Mouse (Mus musculus): ENCODE data around the gene Kit. TPM values are rescaled to one million over a fixed set of nuclear protein-coding genes. Genes with fewer than 3 reads are reported as not detected.

The Kit gene
- polyA plus RNA-seq, 1 experiment from 2014 or later, result 17.8 TPM

DNA sequence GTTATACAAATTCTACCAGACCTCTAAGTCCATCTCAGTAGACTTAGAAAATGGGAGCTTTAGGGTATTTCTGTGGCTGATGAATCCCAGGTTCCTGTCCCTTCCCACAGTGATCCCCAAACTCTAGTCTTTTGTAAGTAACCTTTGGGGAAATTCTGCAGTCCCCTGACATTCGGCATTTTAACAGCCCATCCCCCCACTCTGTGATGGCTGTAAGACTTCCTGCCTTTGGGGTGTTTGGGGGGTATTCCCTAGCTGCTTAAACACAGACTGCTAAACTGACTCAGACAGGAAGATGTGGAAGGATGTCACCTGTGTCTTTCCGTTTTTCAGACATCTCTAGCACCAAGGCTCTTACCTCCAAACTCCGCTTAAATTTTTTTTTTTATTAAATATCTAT lies 92.4 kb downstream of the Kit start:
- Histone ChIP-seq H3K36me3 (ENCODE audit: control insufficient read depth, insufficient read depth, low read length) (no peaks in the 10 kb centered on the region), H3K4me1 (ENCODE audit: control insufficient read depth, insufficient read depth, low read length) (no peaks in the 10 kb centered on the region), H3K4me2 (replicated peaks; ENCODE audit: low read depth, low read length) (no peak overlapping the region), H3K27ac (ENCODE audit: low read depth, low read length) (no peak overlapping the region), H3K27me3 (ENCODE audit: control insufficient read depth, insufficient read depth, low read length) (no peaks in the 10 kb centered on the region), H3K9ac (ENCODE audit: low read depth, low read length) (no peak overlapping the region), H3K9me3 (ENCODE audit: control insufficient read depth, low read length) (no peaks in the 10 kb centered on the region), H3K4me3 (ENCODE audit: low read length) (no peak overlapping the region)
- WGBS, result 80% methylated on average over 3 of the region's 3 CpGs
- no peak for ATAC-seq (ENCODE audit: low FRiP score, low TSS enrichment)

DNA sequence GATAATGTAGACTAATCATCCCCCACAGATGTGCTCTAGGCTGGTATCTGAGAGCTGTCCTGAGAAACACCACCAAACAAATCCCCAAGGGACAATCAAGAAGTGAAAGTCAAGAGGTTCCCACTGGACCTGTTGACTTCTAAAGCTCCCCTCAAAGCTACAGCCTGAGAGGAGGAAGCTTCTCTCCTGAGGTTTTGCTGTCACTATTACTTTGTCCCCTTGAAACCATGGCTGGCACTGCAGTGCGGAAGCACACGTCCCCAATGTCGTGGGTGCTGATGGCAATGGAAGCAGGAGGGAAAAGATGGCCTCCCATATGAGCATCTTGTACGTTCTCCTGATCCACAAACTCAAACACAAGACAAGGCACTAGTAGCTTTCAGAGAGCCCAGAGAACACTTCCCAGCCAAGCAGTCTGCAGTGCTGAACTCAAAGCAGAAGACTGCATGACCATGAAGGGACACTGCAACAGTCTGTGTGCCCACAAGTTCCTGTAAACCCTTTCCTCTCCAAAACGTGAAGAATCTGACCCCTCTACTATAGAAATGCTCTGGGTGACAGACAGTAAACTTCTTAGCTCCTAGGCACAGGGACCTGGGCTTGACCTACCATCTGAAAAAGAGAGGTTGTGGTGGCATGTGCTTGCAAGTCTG lies 96.5 kb downstream of the Kit start:
- ATAC-seq (ENCODE audit: low FRiP score, low TSS enrichment), result no peak
- 90% methylated on average over 5 of the region's 5 CpGs for WGBS

DNA sequence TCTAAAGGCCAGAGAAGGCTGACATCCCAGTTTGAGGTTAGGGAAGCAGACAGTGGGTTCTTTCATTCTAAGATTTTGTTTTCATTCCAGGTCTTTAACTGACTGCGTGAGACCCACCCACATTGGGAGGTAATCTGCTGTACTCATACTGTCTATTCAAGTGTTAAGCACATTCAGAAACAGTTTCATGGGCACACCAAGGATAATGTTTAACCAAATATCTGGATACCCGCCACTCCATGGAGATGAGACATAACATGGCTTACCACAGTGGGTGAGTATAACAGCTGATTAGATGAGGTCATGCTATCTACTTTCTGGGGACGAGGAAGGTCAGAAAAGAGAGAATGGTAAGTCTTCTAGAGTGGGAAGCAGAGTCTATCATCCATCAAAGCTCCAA lies 101.3 kb downstream of the Kit start:
- no peak overlapping the region for H3K9ac ChIP-seq (ENCODE audit: low read depth, low read length)
- WGBS, result 80% methylated on average over 3 of the region's 3 CpGs
- H3K9me3 ChIP-seq (ENCODE audit: control insufficient read depth, low read length), result no peaks in the 10 kb centered on the region
- no peak overlapping the region for H3K4me3 ChIP-seq (ENCODE audit: low read length)
- H3K4me1 ChIP-seq (ENCODE audit: control insufficient read depth, insufficient read depth, low read length), result no peaks in the 10 kb centered on the region
- ATAC-seq (ENCODE audit: low FRiP score, low TSS enrichment), result no peak
- H3K27ac ChIP-seq (ENCODE audit: low read depth, low read length), result no peak overlapping the region
- H3K36me3 ChIP-seq (ENCODE audit: control insufficient read depth, insufficient read depth, low read length), result no peaks in the 10 kb centered on the region
- H3K27me3 ChIP-seq (ENCODE audit: control insufficient read depth, insufficient read depth, low read length), result no peaks in the 10 kb centered on the region
- H3K4me2 ChIP-seq (replicated peaks; ENCODE audit: low read depth, low read length), result no peak overlapping the region

More for the DNA sequence above, 96.5 kb downstream of the Kit start:
- Histone ChIP-seq H3K27ac (ENCODE audit: low read depth, low read length) (no peak overlapping the region), H3K36me3 (ENCODE audit: control insufficient read depth, insufficient read depth, low read length) (no peaks in the 10 kb centered on the region), H3K4me2 (replicated peaks; ENCODE audit: low read depth, low read length) (no peak overlapping the region), H3K4me1 (ENCODE audit: control insufficient read depth, insufficient read depth, low read length) (no peaks in the 10 kb centered on the region), H3K9me3 (ENCODE audit: control insufficient read depth, low read length) (no peaks in the 10 kb centered on the region), H3K4me3 (ENCODE audit: low read length) (no peak overlapping the region), H3K9ac (ENCODE audit: low read depth, low read length) (no peak overlapping the region), H3K27me3 (ENCODE audit: control insufficient read depth, insufficient read depth, low read length) (no peaks in the 10 kb centered on the region)

DNA sequence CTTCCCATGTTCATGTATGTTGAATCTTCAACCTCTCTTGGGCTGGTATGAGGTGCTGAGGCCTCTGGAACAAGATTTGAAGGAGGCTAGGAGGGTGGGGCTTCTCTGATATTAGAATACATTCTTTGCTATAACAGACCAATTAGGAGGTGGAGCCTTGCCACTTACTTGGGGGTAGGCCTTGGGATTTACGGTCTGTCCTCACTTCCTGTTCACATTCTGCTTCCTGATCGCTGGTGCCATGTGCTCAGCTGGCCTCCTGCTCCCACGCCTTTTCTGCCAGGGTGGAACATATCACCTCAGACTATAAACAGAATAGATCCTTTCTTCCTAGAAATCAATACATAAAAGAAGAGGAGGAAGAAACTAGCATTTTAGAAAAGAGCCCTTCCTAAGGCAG lies 105.2 kb downstream of the Kit start:
- H3K4me3 ChIP-seq (ENCODE audit: low read length), result no peak overlapping the region
- no peaks in the 10 kb centered on the region for H3K4me1 ChIP-seq (ENCODE audit: control insufficient read depth, insufficient read depth, low read length)
- no peak overlapping the region for H3K4me2 ChIP-seq (replicated peaks; ENCODE audit: low read depth, low read length)
- WGBS, result 58% methylated on average over 3 of the region's 3 CpGs
- no peaks in the 10 kb centered on the region for H3K36me3 ChIP-seq (ENCODE audit: control insufficient read depth, insufficient read depth, low read length)
- H3K27ac ChIP-seq (ENCODE audit: low read depth, low read length), result no peak overlapping the region
- no peaks in the 10 kb centered on the region for H3K9me3 ChIP-seq (ENCODE audit: control insufficient read depth, low read length)
- ATAC-seq (ENCODE audit: low FRiP score, low TSS enrichment), result no peak
- H3K9ac ChIP-seq (ENCODE audit: low read depth, low read length), result no peak overlapping the region
- no peaks in the 10 kb centered on the region for H3K27me3 ChIP-seq (ENCODE audit: control insufficient read depth, insufficient read depth, low read length)

DNA sequence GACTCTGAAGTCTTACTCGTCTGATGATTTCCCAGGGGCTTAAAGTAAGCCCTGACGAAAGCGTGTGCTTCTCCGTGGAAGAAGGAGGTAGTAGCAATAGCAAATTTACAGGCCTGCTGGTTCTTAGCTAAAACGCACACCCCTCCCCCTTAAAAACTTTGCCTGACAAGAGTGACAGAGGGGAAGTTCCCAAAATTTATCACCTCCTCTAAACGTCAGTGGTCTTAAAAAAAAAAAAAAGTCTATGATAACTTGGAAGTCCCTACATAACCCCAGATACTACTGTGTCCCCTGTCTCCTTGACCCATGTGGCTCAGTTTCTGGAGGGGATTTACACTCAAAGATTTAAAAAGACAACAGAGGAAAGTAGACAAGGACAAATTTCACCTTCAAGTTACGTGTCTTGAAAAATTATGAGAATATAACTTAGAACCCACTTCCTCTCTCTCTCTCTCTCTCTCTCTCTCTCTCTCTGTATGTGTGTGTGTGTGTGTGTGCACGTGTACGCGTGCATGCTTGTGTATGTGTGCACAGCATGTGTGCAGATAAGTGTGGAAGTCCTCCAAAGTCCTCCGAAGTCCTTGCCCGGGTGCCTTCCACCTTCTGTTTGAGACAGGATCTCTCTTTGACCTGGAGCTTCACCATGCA lies 120.6 kb downstream of the Kit start:
- no peaks in the 10 kb centered on the region for H3K27me3 ChIP-seq (ENCODE audit: control insufficient read depth, insufficient read depth, low read length)
- 65% methylated on average over 12 of the region's 12 CpGs for WGBS
- no peak overlapping the region for H3K4me3 ChIP-seq (ENCODE audit: low read length)
- H3K4me1 ChIP-seq (ENCODE audit: control insufficient read depth, insufficient read depth, low read length), result no peaks in the 10 kb centered on the region
- no peaks in the 10 kb centered on the region for H3K9me3 ChIP-seq (ENCODE audit: control insufficient read depth, low read length)
- no peak overlapping the region for H3K4me2 ChIP-seq (replicated peaks; ENCODE audit: low read depth, low read length)
- no peak overlapping the region for H3K27ac ChIP-seq (ENCODE audit: low read depth, low read length)
- ATAC-seq (ENCODE audit: low FRiP score, low TSS enrichment), result no peak
- no peak overlapping the region for H3K9ac ChIP-seq (ENCODE audit: low read depth, low read length)
- H3K36me3 ChIP-seq (ENCODE audit: control insufficient read depth, insufficient read depth, low read length), result no peaks in the 10 kb centered on the region

DNA sequence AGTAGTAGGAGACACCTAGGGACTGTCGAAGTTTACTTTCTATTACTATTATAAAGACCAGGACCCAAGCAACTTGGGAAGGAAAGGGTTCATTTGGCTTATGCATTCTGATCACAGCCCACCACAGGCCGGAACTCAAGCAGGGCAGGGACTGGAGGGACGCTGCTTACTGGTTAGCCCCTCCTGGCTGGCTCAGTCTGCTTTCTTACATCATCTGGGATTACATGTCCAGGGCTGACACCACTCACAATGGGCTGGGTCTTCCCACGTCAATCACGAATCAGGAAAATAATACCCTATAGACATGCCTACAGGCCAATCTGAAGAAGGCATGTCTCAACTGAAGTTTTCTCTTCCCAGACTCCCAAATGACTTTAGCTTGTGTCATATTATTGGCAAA lies 122.2 kb downstream of the Kit start:
- 88% methylated on average over 5 of the region's 5 CpGs for WGBS
- Histone ChIP-seq H3K4me2 (replicated peaks; ENCODE audit: low read depth, low read length) (no peak overlapping the region), H3K4me3 (ENCODE audit: low read length) (no peak overlapping the region), H3K27ac (ENCODE audit: low read depth, low read length) (no peak overlapping the region), H3K9me3 (ENCODE audit: control insufficient read depth, low read length) (no peaks in the 10 kb centered on the region), H3K27me3 (ENCODE audit: control insufficient read depth, insufficient read depth, low read length) (no peaks in the 10 kb centered on the region), H3K4me1 (ENCODE audit: control insufficient read depth, insufficient read depth, low read length) (no peaks in the 10 kb centered on the region), H3K9ac (ENCODE audit: low read depth, low read length) (no peak overlapping the region), H3K36me3 (ENCODE audit: control insufficient read depth, insufficient read depth, low read length) (no peaks in the 10 kb centered on the region)
- ATAC-seq (ENCODE audit: low FRiP score, low TSS enrichment), result no peak

DNA sequence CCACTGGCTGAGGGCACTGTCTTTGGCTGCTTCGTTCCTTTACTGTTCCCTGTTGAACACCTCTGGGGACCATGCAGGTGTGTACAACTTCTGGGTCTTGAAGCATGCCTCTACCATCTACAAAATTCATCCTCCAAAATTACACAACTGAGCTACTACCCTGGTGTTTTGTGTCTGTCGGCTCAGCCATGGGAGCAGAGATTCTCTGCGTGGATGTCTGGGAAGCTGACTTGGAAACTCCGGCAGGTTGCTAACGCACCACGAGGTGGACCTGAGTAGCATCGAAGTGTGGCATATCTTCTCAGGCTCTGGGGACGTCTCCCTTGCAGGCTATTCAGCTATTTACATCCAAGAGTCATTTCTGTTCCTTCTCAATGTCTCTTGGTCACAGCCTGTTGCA lies 123.8 kb downstream of the Kit start:
- H3K27ac ChIP-seq (ENCODE audit: low read depth, low read length), result no peak overlapping the region
- H3K4me2 ChIP-seq (replicated peaks; ENCODE audit: low read depth, low read length), result no peak overlapping the region
- H3K4me1 ChIP-seq (ENCODE audit: control insufficient read depth, insufficient read depth, low read length), result no peaks in the 10 kb centered on the region
- no peak overlapping the region for H3K9ac ChIP-seq (ENCODE audit: low read depth, low read length)
- H3K4me3 ChIP-seq (ENCODE audit: low read length), result no peak overlapping the region
- H3K36me3 ChIP-seq (ENCODE audit: control insufficient read depth, insufficient read depth, low read length), result no peaks in the 10 kb centered on the region
- no peak for ATAC-seq (ENCODE audit: low FRiP score, low TSS enrichment)
- WGBS, result 86% methylated on average over 8 of the region's 8 CpGs
- H3K27me3 ChIP-seq (ENCODE audit: control insufficient read depth, insufficient read depth, low read length), result no peaks in the 10 kb centered on the region
- H3K9me3 ChIP-seq (ENCODE audit: control insufficient read depth, low read length), result no peaks in the 10 kb centered on the region

DNA sequence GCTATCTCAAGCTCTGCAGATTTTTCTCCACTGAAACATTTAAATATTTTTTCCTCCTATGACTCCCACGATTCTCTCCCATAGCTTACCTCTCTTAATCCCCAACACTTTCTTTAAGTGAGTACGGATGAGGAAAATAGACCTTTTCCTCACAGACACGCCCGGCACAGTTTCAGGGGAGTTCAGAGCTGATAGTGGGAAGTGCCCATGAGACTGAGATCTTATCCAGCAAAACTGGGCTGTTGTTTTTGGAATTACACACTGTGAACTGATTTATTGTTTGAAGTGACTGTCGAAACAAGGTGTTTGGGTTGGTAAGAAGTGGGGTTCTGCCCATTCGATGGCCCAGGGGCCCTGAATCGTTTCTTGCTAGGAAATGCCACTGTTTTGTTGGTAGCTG lies 124.4 kb downstream of the Kit start:
- H3K4me3 ChIP-seq (ENCODE audit: low read length), result no peak overlapping the region
- H3K4me2 ChIP-seq (replicated peaks; ENCODE audit: low read depth, low read length), result no peak overlapping the region
- no peaks in the 10 kb centered on the region for H3K4me1 ChIP-seq (ENCODE audit: control insufficient read depth, insufficient read depth, low read length)
- no peak overlapping the region for H3K9ac ChIP-seq (ENCODE audit: low read depth, low read length)
- no peaks in the 10 kb centered on the region for H3K36me3 ChIP-seq (ENCODE audit: control insufficient read depth, insufficient read depth, low read length)
- WGBS, result 58% methylated on average over 7 of the region's 7 CpGs
- no peaks in the 10 kb centered on the region for H3K9me3 ChIP-seq (ENCODE audit: control insufficient read depth, low read length)
- no peaks in the 10 kb centered on the region for H3K27me3 ChIP-seq (ENCODE audit: control insufficient read depth, insufficient read depth, low read length)
- no peak overlapping the region for H3K27ac ChIP-seq (ENCODE audit: low read depth, low read length)
- ATAC-seq (ENCODE audit: low FRiP score, low TSS enrichment), result no peak

DNA sequence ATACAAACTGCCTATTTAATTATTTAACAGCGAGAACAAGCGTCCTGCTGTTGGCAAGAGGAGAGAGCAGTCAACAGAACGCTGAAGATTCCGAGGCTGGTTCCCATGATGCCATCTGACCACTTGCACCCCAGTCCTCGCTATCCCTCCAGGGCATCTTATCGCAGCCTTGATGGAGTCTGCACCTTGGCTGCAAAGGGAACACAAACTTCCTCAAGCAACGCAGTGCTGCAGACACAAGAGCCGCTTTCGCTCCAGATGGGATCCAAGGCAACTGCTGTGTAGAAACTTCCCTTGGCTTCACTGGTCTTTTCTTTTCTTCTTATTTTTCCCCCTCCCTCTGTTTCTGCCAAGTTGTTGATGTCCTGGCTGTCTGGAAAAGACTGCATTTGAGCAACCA lies 124.8 kb downstream of the Kit start:
- WGBS, result 77% methylated on average over 9 of the region's 9 CpGs
- no peak for ATAC-seq (ENCODE audit: low FRiP score, low TSS enrichment)
- H3K27ac ChIP-seq (ENCODE audit: low read depth, low read length), result no peak overlapping the region
- H3K4me1 ChIP-seq (ENCODE audit: control insufficient read depth, insufficient read depth, low read length), result no peaks in the 10 kb centered on the region
- no peak overlapping the region for H3K4me3 ChIP-seq (ENCODE audit: low read length)
- no peaks in the 10 kb centered on the region for H3K9me3 ChIP-seq (ENCODE audit: control insufficient read depth, low read length)
- H3K36me3 ChIP-seq (ENCODE audit: control insufficient read depth, insufficient read depth, low read length), result no peaks in the 10 kb centered on the region
- no peak overlapping the region for H3K4me2 ChIP-seq (replicated peaks; ENCODE audit: low read depth, low read length)
- H3K9ac ChIP-seq (ENCODE audit: low read depth, low read length), result no peak overlapping the region
- H3K27me3 ChIP-seq (ENCODE audit: control insufficient read depth, insufficient read depth, low read length), result no peaks in the 10 kb centered on the region
